13 mouse cellular contexts compared by ENCODE assay signal in the genomic region with DNA sequence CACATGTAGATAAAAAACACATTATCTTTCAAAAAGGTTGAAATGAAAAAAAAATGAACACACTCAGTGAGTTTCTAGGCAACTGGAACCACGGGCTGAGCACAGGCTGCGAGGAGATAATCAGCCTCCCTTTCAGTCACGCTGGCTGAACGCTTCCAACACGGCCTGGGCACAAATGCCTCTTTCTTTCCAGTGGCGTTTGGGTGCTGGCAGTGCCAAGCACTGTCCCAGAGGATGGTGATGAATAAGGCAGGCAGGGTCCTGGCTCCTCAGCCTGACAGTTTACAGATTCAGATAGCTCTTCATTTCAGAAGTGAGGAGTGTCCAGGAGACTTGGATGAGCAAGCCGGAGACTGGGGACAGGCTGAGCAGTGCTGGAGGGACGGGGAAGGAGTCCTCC.
A peak's percentile ranks its signal among the peaks of the same experiment; 100 is the strongest.
DNase-seq lines count a peak whose midpoint lies in the region; ATAC-seq lines count a peak whose summit lies in the region.
"Had no signal": no experiment of that assay in that cellular context is flagged by ENCODE, and none has a peak within 500 bp of the region (broad histone marks: within the 10 kb centered on the region; RNA-seq: fewer than 3 reads in every experiment).

No protein-coding gene starts in this region.

- 0 out of 2 replicates have a peak, but pooled peaks cover 5% of the 10 kb centered on the region for H3K4me1 ChIP-seq in hindbrain, embryonic 15.5 days (replicated peaks)
- H3K4me1 ChIP-seq in hindbrain, embryonic 14.5 days (replicated peaks; ENCODE audit: control insufficient read depth, insufficient read depth, low read length) = no peaks in the 10 kb centered on the region
- H3K4me1 ChIP-seq: embryonic facial prominence, embryonic 13.5 days; lung, embryonic 15.5 days had no signal

- intact Hi-C loops in left cerebral cortex, postnatal 10 days (cut with DNase I) = loop anchor here (5.0 kb wide), 1 partner anchor 97 kb away; no protein-coding TSS in a partner anchor

- no peak overlapping the region for H3K4me2 ChIP-seq in hindbrain, embryonic 15.5 days
- no peak overlapping the region for H3K4me2 ChIP-seq in hindbrain, embryonic 14.5 days (replicated peaks)
- H3K4me2 ChIP-seq: embryonic facial prominence, embryonic 13.5 days; lung, embryonic 15.5 days had no signal

- no peak overlapping the region for H3K4me3 ChIP-seq in hindbrain, embryonic 15.5 days
- no peak overlapping the region for H3K4me3 ChIP-seq in hindbrain, embryonic 14.5 days (replicated peaks; ENCODE audit: low read length)
- H3K4me3 ChIP-seq: embryonic facial prominence, embryonic 13.5 days; lung, embryonic 15.5 days had no signal

- no peak for DNase-seq in hindbrain, embryonic 14.5 days (ENCODE audit: low spot score)
- DNase-seq in layer of hippocampus, adult 11-12 months (ENCODE audit: low spot score) = peak; percentile 76
- DNase-seq in left cerebral cortex, postnatal 10 days (ENCODE audit: extremely low spot score in 1 of 2, low spot score in 2 of 2) = peak; percentile 40 to 58
- DNase-seq in right cerebral cortex, postnatal 14 days = peak; percentile 30
- DNase-seq in gastrocnemius, postnatal 10 days = no peak
- no peak for DNase-seq in heart, adult 18-20 months
- DNase-seq: spleen, adult 18-20 months; thymus, postnatal 14 days had no signal

- no peaks in the 10 kb centered on the region for H3K27me3 ChIP-seq in hindbrain, embryonic 15.5 days
- H3K27me3 ChIP-seq in hindbrain, embryonic 14.5 days (ENCODE audit: control insufficient read depth, insufficient read depth, low read length) = no peaks in the 10 kb centered on the region
- H3K27me3 ChIP-seq: CH12.LX; embryonic facial prominence, embryonic 13.5 days; lung, embryonic 15.5 days had no signal

- H3K36me3 ChIP-seq in hindbrain, embryonic 15.5 days = no peaks in the 10 kb centered on the region
- no peaks in the 10 kb centered on the region for H3K36me3 ChIP-seq in hindbrain, embryonic 14.5 days (replicated peaks; ENCODE audit: control insufficient read depth, insufficient read depth)
- H3K36me3 ChIP-seq: embryonic facial prominence, embryonic 13.5 days; lung, embryonic 15.5 days had no signal

- H3K9ac ChIP-seq in hindbrain, embryonic 15.5 days = no peak overlapping the region
- no peak overlapping the region for H3K9ac ChIP-seq in hindbrain, embryonic 14.5 days
- H3K9ac ChIP-seq: embryonic facial prominence, embryonic 13.5 days; lung, embryonic 15.5 days had no signal

- peak; percentile 69 for ATAC-seq in hindbrain, embryonic 15.5 days (ENCODE audit: low FRiP score, low read depth)
- ATAC-seq in hindbrain, embryonic 14.5 days (ENCODE audit: low FRiP score) = no peak
- no peak for ATAC-seq in CD4-positive, CD25-positive, alpha-beta regulatory T cell, adult 4 months

- peak overlapping the region; percentile 12 for H3K27ac ChIP-seq in hindbrain, embryonic 15.5 days (replicated peaks)
- H3K27ac ChIP-seq in hindbrain, embryonic 14.5 days = no peak overlapping the region
- H3K27ac ChIP-seq: embryonic facial prominence, embryonic 13.5 days; lung, embryonic 15.5 days had no signal

- WGBS in hindbrain, embryonic 15.5 days = 40% methylated on average over 8 of the region's 8 CpGs
- 51% methylated on average over 8 of the region's 8 CpGs for WGBS in hindbrain, embryonic 14.5 days

- H3K9me3 ChIP-seq in hindbrain, embryonic 15.5 days = no peaks in the 10 kb centered on the region
- H3K9me3 ChIP-seq in hindbrain, embryonic 14.5 days (ENCODE audit: control insufficient read depth, low read length) = no peaks in the 10 kb centered on the region
- H3K9me3 ChIP-seq: embryonic facial prominence, embryonic 13.5 days; lung, embryonic 15.5 days had no signal

Comparison
In these comparisons a context has a peak if more than half of its experiments do, and no peak if none do; other contexts are left out.
1. DNase-seq: peak in layer of hippocampus, adult 11-12 months (single experiment), left cerebral cortex, postnatal 10 days (2 of 2) and right cerebral cortex, postnatal 14 days (single experiment); none in hindbrain, embryonic 14.5 days (single experiment), gastrocnemius, postnatal 10 days (single experiment) and heart, adult 18-20 months (0 of 2).